Mouse (Mus musculus): ENCODE measurements around the gene Atpaf1.

GRCm38 (mm10) chr4:115848990-115849677, 64.5 kb downstream of the Atpaf1 start:
- TF ChIP-seq POLR2A (IDR thresholded peaks at IDR 0.05; ENCODE audit: borderline replicate concordance, insufficient read depth, low read length): no peak
- TF ChIP-seq CTCF (IDR thresholded peaks at IDR 0.05; ENCODE audit: borderline replicate concordance, insufficient read depth, low read depth, low read length): no peak

Data from cerebellum, adult 2 months (tissue).